Mouse (Mus musculus) regulatory T cell (primary cell): ENCODE results near the gene Atg7.

Source experiments
- in situ Hi-C: fragments of 300-600 bp; cut with MboI, MseI; formaldehyde crosslinking; loops from one replicate; pipeline ENCODE4 v1.15.1; 2025; ENCODE audit warnings: high pct_unique_total_duplicates

The Atg7 gene

DNA sequence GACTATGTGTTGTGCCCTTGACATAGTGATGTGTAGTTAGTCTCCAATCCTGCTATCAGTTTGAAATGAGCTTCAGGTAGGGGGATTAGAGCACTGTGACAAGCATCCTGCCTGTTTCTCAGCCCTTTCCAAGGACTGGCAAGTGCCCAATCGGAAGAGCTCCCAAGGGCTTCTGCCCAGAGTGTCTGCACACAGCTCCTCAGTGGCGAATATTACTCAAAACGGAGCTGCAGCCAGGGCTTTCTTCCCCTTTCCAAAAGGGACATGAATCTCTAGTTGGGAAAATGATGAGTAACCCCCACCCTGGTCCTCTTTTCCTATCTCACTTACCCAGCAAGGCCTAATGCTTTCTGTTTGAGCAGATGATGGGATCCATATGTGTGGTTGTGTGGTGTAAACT is 90.8 kb downstream of the Atg7 start:
- in situ Hi-C loops = no loop called here

- in situ Hi-C loops = no loop called here
These were observed 92.2 kb downstream of the Atg7 start for GRCm38 (mm10) chr6:114735054-114735453.

DNA sequence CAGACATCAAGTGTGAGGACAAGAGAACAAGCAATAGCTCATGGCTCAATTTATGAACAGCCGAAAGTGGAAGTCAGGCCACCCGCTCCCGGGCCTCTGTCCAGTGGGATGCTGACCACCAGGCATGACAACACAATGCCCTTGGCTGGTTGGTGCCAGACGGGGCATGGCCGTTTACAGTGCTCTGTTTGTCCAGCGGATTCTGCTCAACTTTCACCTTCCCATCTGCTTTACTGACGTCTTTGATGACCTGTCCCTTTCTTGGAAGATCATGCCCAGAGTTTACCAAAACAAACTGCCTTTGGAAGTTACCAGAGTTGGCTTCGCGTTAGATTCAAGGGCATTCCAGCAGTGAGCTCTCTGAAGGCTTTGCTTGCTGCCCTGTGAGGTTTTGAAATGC is 93.5 kb downstream of the Atg7 start:
- in situ Hi-C loops = no loop called here

DNA sequence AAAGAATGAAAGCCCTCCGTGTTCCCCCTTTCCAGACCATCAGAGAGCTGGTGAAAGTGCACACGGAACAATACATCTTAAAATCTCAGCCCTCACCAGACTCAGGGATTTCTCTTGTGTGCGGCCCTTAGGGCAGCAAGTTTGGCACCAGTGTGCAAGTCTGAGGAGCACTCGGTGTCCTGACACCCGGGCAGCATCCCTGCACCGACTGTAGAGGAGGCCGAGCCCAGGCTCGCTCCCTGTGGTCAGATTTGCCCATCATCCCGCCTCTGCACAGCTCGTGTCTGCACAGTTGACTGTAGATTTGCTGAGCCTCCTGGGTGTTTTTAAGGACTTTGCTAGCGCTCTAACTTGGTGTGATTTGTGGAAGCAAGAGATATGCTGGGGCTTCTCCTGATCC is 94.3 kb downstream of the Atg7 start:
- in situ Hi-C loops = no loop called here

DNA sequence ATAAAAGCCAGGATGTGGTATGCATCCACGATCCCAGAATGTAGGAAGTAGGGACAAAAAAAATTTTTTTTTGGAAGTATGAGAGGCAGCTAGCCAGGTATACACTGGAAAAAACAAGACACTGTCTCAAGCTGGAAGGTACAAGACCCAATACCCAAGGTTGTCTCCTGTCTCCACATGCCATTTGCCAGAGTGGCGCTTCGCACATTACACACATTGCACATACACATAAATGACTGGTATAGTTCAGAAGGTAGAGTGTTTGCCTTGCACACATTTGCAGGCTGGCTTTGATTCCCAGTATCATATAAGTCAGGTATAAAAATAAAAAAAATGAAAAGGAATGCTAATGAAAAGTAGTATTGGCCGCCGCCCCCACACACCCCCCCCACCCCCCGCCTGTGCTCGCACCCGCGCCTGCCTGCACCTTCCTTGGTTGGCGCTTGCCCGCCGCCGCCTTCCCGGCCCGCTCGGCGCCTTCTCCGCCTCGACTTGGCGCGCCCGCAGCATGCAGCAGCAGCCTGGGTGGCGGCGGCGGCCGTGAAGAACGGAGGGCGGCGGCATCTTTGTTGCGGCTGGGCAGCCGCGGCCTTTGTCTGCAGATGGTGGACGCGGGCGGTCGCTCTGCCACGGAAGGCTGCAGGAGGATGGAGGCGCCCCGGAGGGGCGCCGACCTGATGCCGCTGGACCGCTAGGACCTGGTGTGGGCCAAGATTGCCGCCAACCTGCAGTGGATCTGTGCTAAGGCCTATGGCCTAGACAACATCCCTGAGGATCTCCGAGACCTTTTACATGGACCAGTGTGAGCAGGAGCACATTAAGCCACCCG is 95.2 kb downstream of the Atg7 start:
- in situ Hi-C loops = no loop called here

GRCm38 (mm10) chr6:114738760-114739112 is 95.8 kb downstream of the Atg7 start:
- in situ Hi-C loops = no loop called here

GRCm38 (mm10) chr6:114742209-114743003 is 99.5 kb downstream of the Atg7 start:
- in situ Hi-C loops = loop anchor here (5.0 kb wide), 1 partner anchor 85 kb away; no protein-coding TSS in a partner anchor

DNA sequence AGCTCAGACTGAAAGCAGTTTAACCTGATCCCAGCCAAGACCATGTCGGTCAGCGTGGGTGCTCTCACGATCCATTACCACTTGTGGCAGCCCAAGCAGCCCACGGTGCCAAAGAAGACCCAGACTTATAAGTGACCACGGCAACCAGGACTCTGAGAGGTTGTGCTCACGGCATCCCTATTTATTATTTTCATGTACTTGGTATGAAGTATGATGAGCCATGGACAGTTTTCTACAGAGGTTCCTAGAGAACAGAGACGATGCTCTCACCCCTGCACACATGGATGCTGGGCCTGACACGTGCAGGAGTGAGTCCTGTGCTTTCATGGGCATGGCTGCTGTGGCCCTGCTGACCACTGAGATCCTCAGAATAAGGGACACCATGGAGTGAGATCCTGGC is 100.2 kb downstream of the Atg7 start:
- in situ Hi-C loops = loop anchor here (5.0 kb wide), 1 partner anchor 84 kb away; no protein-coding TSS in a partner anchor

GRCm38 (mm10) chr6:114743845-114744244 is 100.9 kb downstream of the Atg7 start:
- in situ Hi-C loops = loop anchor here (5.0 kb wide), 1 partner anchor 83 kb away; no protein-coding TSS in a partner anchor

- in situ Hi-C loops = no loop called here
These were observed 103.6 kb downstream of the Atg7 start for GRCm38 (mm10) chr6:114746439-114746974.

DNA sequence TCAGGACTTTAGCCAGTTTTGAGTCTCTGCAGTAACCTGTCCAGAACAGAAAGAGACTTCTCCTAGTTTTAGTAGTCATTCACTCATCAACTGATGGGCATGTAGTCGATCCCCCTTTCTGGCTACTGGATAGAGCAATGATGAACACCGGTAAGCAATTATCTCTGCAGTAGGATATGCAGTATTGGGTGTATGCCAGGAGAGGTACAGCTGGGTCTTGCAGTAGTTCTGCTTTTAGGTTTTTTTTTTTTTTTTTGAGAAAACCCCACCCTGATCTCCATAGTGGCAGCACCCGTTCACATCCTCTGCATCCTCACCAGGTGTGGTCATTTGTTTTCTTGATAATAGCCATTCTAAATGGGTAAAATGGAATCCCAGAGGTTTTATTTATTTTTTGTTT is 105.5 kb downstream of the Atg7 start:
- in situ Hi-C loops = no loop called here

GRCm38 (mm10) chr6:114748882-114749281 is 106.0 kb downstream of the Atg7 start:
- in situ Hi-C loops = no loop called here

- in situ Hi-C loops = no loop called here
These were observed 115.9 kb downstream of the Atg7 start for GRCm38 (mm10) chr6:114758795-114759194.

GRCm38 (mm10) chr6:114766314-114766713 is 123.4 kb downstream of the Atg7 start:
- in situ Hi-C loops = loop anchor here (10.0 kb wide), 1 partner anchor 1648 kb away; no protein-coding TSS in a partner anchor

DNA sequence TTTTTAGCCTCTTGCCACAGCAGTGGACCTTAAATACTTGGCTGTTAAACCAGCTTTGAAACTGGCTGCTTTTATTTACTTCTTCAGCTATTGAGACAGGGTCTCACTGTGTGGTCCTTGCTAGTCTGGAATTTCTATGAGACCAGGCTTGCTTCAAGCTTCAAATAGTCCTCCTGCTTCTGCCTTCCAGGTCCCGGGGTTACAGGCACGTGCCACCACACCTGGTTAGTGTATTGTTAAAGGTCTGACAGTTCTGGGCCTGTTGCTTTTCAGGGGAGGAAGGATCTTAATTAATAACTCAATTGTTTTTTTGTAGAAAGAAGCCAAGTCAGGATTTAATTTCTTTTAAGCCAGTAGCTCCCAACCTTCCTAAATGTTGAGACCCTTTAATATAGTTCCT is 124.8 kb downstream of the Atg7 start:
- in situ Hi-C loops = loop anchor here (10.0 kb wide), 1 partner anchor 1647 kb away; no protein-coding TSS in a partner anchor

DNA sequence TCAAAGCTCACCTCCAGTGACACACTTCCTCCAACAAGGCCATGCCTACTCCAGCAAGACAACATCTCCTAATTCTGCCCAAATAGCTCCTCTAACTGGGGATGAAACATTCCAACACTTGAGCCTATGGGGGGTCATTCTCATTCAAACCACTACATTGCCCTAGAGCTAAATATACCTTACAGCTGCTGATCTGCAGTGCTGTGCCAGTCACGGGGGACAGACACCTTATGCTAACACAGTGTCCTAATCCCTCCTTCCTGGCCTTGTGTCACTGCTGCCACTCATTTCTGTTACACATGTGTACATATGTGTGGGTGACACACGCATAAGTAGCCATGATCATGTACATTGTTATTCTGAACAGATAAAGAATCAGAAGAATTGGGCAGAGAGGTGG is 127.4 kb downstream of the Atg7 start:
- in situ Hi-C loops = no loop called here

DNA sequence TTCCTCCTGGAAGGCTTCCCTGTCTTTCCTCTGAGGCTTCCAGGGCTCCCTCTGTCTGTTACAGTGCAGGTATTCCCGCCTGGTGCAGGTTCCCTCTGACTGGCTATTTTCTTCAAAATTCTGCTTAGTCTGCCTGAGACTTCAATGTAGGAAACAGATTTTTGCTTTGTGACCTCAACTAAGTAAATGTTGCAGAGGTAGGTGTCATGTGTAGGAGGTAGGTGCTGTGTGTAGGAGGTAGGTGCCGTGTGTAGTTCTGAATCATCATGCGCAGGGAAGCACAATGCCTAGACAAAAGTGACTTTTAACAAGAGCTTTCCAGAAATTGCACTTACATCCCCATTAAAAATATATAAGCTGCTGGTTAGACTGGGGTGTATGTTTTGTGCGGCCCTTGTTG is 128.6 kb downstream of the Atg7 start:
- in situ Hi-C loops = no loop called here

DNA sequence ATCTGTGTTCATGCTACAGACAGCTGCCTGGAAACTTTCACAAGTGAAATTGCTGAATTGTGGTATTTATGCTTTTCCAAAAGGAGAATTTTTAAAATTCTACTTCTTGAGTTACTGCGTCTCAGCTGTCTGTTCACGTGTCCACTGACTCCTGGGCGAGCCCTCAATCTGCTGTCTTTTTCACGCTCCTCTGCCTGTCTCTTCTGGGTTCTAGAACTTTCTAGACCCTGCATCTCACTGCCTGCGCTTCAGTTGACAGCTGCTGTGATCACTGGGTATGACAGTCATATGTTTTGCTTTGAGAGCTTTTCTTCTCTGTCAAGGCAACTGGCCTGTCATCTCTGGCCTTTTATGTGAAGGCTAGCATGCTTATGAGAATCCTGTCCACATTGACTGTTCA is 132.3 kb downstream of the Atg7 start:
- in situ Hi-C loops = no loop called here

GRCm38 (mm10) chr6:114777872-114778271 is 135.0 kb downstream of the Atg7 start:
- in situ Hi-C loops = no loop called here

- in situ Hi-C loops = no loop called here
These were observed 135.8 kb downstream of the Atg7 start for GRCm38 (mm10) chr6:114778650-114779049.

DNA sequence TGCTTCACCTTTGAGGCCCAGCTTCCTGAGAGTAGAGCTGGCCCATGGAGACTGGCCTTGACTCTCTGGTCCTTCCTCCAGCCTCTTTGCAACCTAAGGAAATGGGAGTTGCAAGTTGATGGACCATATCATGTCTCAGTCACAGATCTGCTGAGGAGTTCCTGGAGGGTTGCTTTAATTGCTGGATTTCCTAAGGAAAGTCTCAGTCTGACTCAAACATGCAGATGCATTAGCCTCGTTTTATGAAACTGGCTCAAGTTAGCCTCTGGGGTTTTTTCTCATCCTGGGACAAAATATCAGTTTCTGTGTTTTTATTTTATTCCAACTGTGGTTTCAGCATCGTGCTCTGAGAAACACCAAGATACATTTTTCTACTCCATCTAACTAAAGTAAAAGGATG is 137.7 kb downstream of the Atg7 start:
- in situ Hi-C loops = no loop called here
